Mouse (Mus musculus) lung, embryonic 15.5 days (tissue): ENCODE results near the gene Prss38. TPM values are rescaled to one million over a fixed set of nuclear protein-coding genes. Genes with fewer than 3 reads are reported as not detected.
"Not testable (repeated sequence)": the region's sequence is repeated elsewhere in the genome, so short reads cannot be mapped to it uniquely, and the experiment has no call there.

Experiments
- ATAC-seq: fragments of 200-750 bp; cut with Nextera tagmentation; 2 replicates; pipeline ENCODE4 v1.8.0; 2017; ENCODE audit warnings: moderate number of reproducible peaks, borderline replicate concordance; ENCODE audit not compliant: low FRiP score, low TSS enrichment; ENCODE audit errors: extremely low read depth
- H3K27ac ChIP-seq: fragments of 300-500 bp; sonication (generic); 2 replicates; pipeline ENCODE4 v1.5.1; 2015; ENCODE audit warnings: moderate library complexity, mild to moderate bottlenecking, inconsistent platforms
- H3K27me3 ChIP-seq: fragments of 300-500 bp; sonication (generic); 2 replicates; pipeline ENCODE4 v1.6.1; 2015; ENCODE audit warnings: inconsistent platforms
- H3K36me3 ChIP-seq: fragments of 300-500 bp; sonication (generic); 2 replicates; pipeline ENCODE4 v1.6.1; 2015; ENCODE audit warnings: inconsistent platforms
- H3K4me1 ChIP-seq: fragments of 300-500 bp; sonication (generic); 2 replicates; pipeline ENCODE4 v1.6.1; 2015; ENCODE audit warnings: inconsistent platforms
- H3K4me2 ChIP-seq: fragments of 300-500 bp; sonication (generic); 2 replicates; pipeline ENCODE4 v1.6.1; 2015; ENCODE audit warnings: inconsistent platforms, mild to moderate bottlenecking, moderate library complexity
- H3K4me3 ChIP-seq: fragments of 300-500 bp; sonication (generic); 2 replicates; pipeline ENCODE4 v1.5.1; 2015; ENCODE audit warnings: mild to moderate bottlenecking, inconsistent platforms
- H3K9ac ChIP-seq: fragments of 300-500 bp; sonication (generic); 2 replicates; pipeline ENCODE4 v1.6.1; 2015; ENCODE audit warnings: inconsistent platforms
- H3K9me3 ChIP-seq: fragments of 300-500 bp; sonication (generic); 2 replicates; pipeline ENCODE4 v1.6.1; 2016; ENCODE audit warnings: inconsistent platforms
- WGBS: fragments of 180-500 bp; shearing (Covaris S2); methylation state at CpG from one replicate; pipeline ENCODE4 v1.1.7; 2015; 5-methylcytosine and 5-hydroxymethylcytosine counted together
- polyA plus RNA-seq: library from polyadenylated mRNA; unstranded; fragments of >200 nt; fragmentation: Nextera tagmentation; extraction: Ambion mirVana; gene quantifications from 2 replicates; pipeline ENCODE4 v1.2.1, GENCODE M21; 2015

Gene Prss38
- polyA plus RNA-seq, 1 experiment from 2014 or later, result not detected

GRCm38 (mm10) chr11:59369848-59370247 is 5.6 kb downstream of the Prss38 start:
- Histone ChIP-seq H3K36me3 (no peaks in the 10 kb centered on the region), H3K9ac (no peak overlapping the region), H3K4me3 (no peak overlapping the region), H3K4me2 (no peak overlapping the region), H3K27me3 (no peaks in the 10 kb centered on the region), H3K27ac (no peak overlapping the region), H3K9me3 (no peaks in the 10 kb centered on the region), H3K4me1 (peaks cover 4% of the 10 kb centered on the region; the same call in 1 of the 2 replicates)
- WGBS, result 64% methylated on average over 11 of the region's 11 CpGs
- no peak for ATAC-seq

- H3K4me1 ChIP-seq, result peaks cover 15% of the 10 kb centered on the region
- not testable (repeated sequence) for H3K27ac ChIP-seq, H3K4me3 ChIP-seq, ATAC-seq, H3K9me3 ChIP-seq, H3K27me3 ChIP-seq, H3K36me3 ChIP-seq, H3K4me2 ChIP-seq, H3K9ac ChIP-seq
- 74% methylated on average over 4 of the region's 4 CpGs for WGBS
These were observed 7.5 kb downstream of the Prss38 start for GRCm38 (mm10) chr11:59367955-59368354.

- Histone ChIP-seq H3K27ac (no peak overlapping the region; the same call in 1 of the 2 replicates), H3K27me3 (no peaks in the 10 kb centered on the region), H3K9me3 (no peaks in the 10 kb centered on the region), H3K36me3 (no peaks in the 10 kb centered on the region), H3K4me1 (peaks cover 15% of the 10 kb centered on the region), H3K4me2 (no peak overlapping the region), H3K4me3 (no peak overlapping the region), H3K9ac (no peak overlapping the region)
- ATAC-seq, result no peak
- WGBS, result 34% methylated on average over 3 of the region's 3 CpGs
These were observed 8.8 kb downstream of the Prss38 start for GRCm38 (mm10) chr11:59366633-59367032.

- Histone ChIP-seq H3K9ac (no peak overlapping the region), H3K27ac (no peak overlapping the region; the same call in 1 of the 2 replicates), H3K36me3 (no peaks in the 10 kb centered on the region), H3K4me1 (peaks cover 15% of the 10 kb centered on the region), H3K4me3 (no peak overlapping the region), H3K27me3 (no peaks in the 10 kb centered on the region), H3K4me2 (no peak overlapping the region), H3K9me3 (no peaks in the 10 kb centered on the region)
- WGBS, result 65% methylated on average over 3 of the region's 3 CpGs
- no peak for ATAC-seq
These were observed 9.4 kb downstream of the Prss38 start for GRCm38 (mm10) chr11:59366031-59366430.

GRCm38 (mm10) chr11:59364417-59364816 is 11.0 kb downstream of the Prss38 start:
- WGBS, result 27% methylated on average over 3 of the region's 3 CpGs

GRCm38 (mm10) chr11:59364007-59364406 is 11.4 kb downstream of the Prss38 start:
- peak; percentile 27; the same call in 1 of the 2 replicates for ATAC-seq
- H3K9ac ChIP-seq, result 0 out of 2 replicates have a peak overlapping the region, but pooled peaks have one; percentile 17

More at GRCm38 (mm10) chr11:59364417-59364816, 11.0 kb downstream of the Prss38 start:
- Histone ChIP-seq H3K4me2 (no peak overlapping the region), H3K27me3 (no peaks in the 10 kb centered on the region), H3K4me1 (peaks cover 15% of the 10 kb centered on the region), H3K9me3 (no peaks in the 10 kb centered on the region), H3K36me3 (no peaks in the 10 kb centered on the region), H3K4me3 (no peak overlapping the region), H3K9ac (0 out of 2 replicates have a peak overlapping the region, but pooled peaks have one; percentile 17), H3K27ac (peak overlapping the region; percentile 88)
- ATAC-seq, result peak; percentile 85

GRCm38 (mm10) chr11:59361291-59361690 is 14.2 kb downstream of the Prss38 start:
- no peaks in the 10 kb centered on the region for H3K27me3 ChIP-seq
- no peak for ATAC-seq
- H3K4me2 ChIP-seq, result no peak overlapping the region
- no peak overlapping the region for H3K4me3 ChIP-seq
- peaks cover 15% of the 10 kb centered on the region for H3K4me1 ChIP-seq
- H3K36me3 ChIP-seq, result no peaks in the 10 kb centered on the region
- no peaks in the 10 kb centered on the region for H3K9me3 ChIP-seq
- no peak overlapping the region for H3K27ac ChIP-seq
- no peak overlapping the region for H3K9ac ChIP-seq
- 76% methylated on average over 9 of the region's 9 CpGs for WGBS

More at GRCm38 (mm10) chr11:59364007-59364406, 11.4 kb downstream of the Prss38 start:
- 63% methylated on average over 9 of the region's 9 CpGs for WGBS
- Histone ChIP-seq H3K36me3 (no peaks in the 10 kb centered on the region), H3K4me1 (peaks cover 15% of the 10 kb centered on the region), H3K4me3 (no peak overlapping the region), H3K9me3 (no peaks in the 10 kb centered on the region), H3K4me2 (no peak overlapping the region), H3K27me3 (no peaks in the 10 kb centered on the region), H3K27ac (peak overlapping the region; percentile 88)

GRCm38 (mm10) chr11:59356874-59357289 is 18.6 kb downstream of the Prss38 start:
- Histone ChIP-seq H3K9ac (no peak overlapping the region), H3K4me2 (no peak overlapping the region), H3K27me3 (no peaks in the 10 kb centered on the region), H3K36me3 (no peaks in the 10 kb centered on the region), H3K9me3 (no peaks in the 10 kb centered on the region), H3K4me1 (no peaks in the 10 kb centered on the region), H3K4me3 (no peak overlapping the region), H3K27ac (no peak overlapping the region)
- ATAC-seq, result no peak
- WGBS, result 48% methylated on average over 11 of the region's 11 CpGs

- Histone ChIP-seq H3K9ac (no peak overlapping the region), H3K4me3 (no peak overlapping the region), H3K27ac (no peak overlapping the region), H3K9me3 (no peaks in the 10 kb centered on the region), H3K4me2 (no peak overlapping the region), H3K4me1 (0 out of 2 replicates have a peak, but pooled peaks cover 7% of the 10 kb centered on the region), H3K27me3 (no peaks in the 10 kb centered on the region), H3K36me3 (no peaks in the 10 kb centered on the region)
- ATAC-seq, result no peak
- WGBS, result 85% methylated on average over 4 of the region's 4 CpGs
These were observed 20.7 kb downstream of the Prss38 start for GRCm38 (mm10) chr11:59354793-59355192.

GRCm38 (mm10) chr11:59350326-59350725 is 25.1 kb downstream of the Prss38 start:
- Histone ChIP-seq H3K4me1 (0 out of 2 replicates have a peak, but pooled peaks cover 7% of the 10 kb centered on the region), H3K4me3 (no peak overlapping the region), H3K27ac (no peak overlapping the region), H3K9me3 (no peaks in the 10 kb centered on the region), H3K4me2 (no peak overlapping the region), H3K27me3 (no peaks in the 10 kb centered on the region), H3K9ac (no peak overlapping the region), H3K36me3 (no peaks in the 10 kb centered on the region)
- no peak for ATAC-seq
- 68% methylated on average over 2 of the region's 2 CpGs for WGBS

GRCm38 (mm10) chr11:59346166-59346910 is 29.1 kb downstream of the Prss38 start:
- Histone ChIP-seq H3K9ac (no peak overlapping the region), H3K4me1 (0 out of 2 replicates have a peak, but pooled peaks cover 7% of the 10 kb centered on the region), H3K4me2 (no peak overlapping the region), H3K27ac (peak overlapping the region; percentile 46; the same call in 1 of the 2 replicates), H3K27me3 (no peaks in the 10 kb centered on the region), H3K36me3 (no peaks in the 10 kb centered on the region), H3K9me3 (no peaks in the 10 kb centered on the region), H3K4me3 (no peak overlapping the region)
- 48% methylated on average over 11 of the region's 11 CpGs for WGBS
- ATAC-seq, result peak; percentile 44; the same call in 1 of the 2 replicates

- no peaks in the 10 kb centered on the region for H3K36me3 ChIP-seq
- H3K9ac ChIP-seq, result no peak overlapping the region
- no peaks in the 10 kb centered on the region for H3K4me1 ChIP-seq
- H3K9me3 ChIP-seq, result no peaks in the 10 kb centered on the region
- 79% methylated on average over 5 of the region's 5 CpGs for WGBS
- no peak overlapping the region for H3K27ac ChIP-seq
- no peak for ATAC-seq
- H3K4me3 ChIP-seq, result no peak overlapping the region
- H3K27me3 ChIP-seq, result no peaks in the 10 kb centered on the region
- H3K4me2 ChIP-seq, result no peak overlapping the region
These were observed 32.5 kb downstream of the Prss38 start for GRCm38 (mm10) chr11:59342956-59343355.
